Mouse (Mus musculus) T-cell, adult 2 months (primary cell): ENCODE measurements around the gene Rgs4.

Experiments used
- DNase-seq: peaks from one replicate; pipeline ENCODE4 v3.0.0; 2022; ENCODE audit warnings: low spot score

Rgs4 gene

DNA sequence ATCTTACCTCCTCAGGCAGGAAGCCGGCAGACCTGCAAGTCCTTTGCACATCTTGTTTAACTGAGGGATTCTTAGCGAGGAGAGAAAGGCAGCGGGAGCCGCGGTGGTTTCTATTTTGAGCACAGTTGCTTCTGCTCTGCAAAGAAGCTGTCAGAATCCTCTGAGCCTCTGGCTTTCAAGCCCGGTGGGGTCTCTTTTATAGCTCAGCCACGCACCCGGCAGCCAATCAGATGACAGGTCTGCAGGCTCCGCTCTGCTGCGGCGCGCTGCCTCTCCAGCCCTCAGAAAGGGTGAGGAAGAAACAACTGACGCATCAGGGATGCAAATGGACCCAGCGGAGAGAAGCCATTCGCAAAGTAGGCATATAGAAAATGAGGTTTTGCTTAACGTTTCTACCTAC lies at the start of gene Rgs4:
Gene Rgs4, minus strand, starts transcription at position 170 of the 400 bp plus-strand sequence.
- DNase-seq: no peak

DNA sequence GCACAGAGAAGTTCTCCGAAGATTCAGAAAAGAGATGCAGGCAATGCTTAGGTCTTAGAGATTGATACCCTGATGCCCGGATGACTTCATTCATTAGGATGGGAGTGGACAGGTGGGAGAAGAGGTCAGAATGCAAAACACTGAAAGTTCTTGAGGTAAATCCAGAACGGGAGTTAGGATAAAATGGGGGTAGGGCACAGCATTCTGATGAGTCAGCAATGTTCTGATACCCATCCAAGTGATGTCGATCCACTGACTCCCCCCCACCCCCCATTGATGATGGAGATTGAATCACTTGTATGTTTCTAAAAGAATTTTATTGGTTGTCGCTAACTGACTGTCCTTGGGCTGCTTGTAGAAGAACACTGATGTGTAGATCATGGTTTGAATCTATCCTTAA lies 45.0 kb upstream of the Rgs4 start:
- DNase-seq: no peak

DNA sequence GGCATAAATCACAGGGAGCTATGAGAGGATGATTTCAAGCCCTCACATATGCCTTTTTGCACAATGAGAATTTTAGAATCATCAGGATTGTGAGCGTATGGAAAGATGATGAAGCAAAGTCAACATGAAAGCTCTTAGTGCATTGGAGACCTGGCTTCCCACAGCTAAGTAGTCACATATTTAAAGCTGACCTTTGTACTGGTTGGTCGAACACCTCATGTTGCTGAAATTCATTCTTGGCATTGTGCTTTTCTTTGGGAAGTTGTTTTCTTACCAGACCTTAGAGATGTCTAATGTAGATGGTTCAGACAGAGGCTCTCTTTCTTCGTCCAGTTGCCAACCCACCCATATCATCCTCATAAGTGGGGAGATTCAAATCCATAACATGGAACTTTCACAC lies 38.5 kb upstream of the Rgs4 start:
- no peak for DNase-seq

DNA sequence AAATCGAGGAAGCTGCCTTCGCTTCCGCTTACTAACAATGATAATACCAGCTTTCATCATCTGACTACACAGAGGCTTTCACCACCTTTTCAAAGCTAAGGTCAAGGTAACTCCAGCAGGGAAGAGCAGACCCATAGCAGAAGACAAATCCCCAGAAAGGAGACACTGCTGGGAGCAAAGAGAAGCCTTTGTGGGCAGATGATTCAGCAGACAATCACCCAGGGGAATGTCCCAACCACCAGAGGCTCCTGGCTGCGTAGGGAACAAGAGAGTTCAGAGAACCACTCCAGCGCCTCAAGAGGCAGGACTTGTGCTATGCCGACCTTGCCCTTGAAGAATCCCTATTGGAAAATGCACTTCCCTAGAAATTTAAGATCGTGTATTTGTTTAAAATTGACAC lies 29.1 kb upstream of the Rgs4 start:
- no peak for DNase-seq

DNA sequence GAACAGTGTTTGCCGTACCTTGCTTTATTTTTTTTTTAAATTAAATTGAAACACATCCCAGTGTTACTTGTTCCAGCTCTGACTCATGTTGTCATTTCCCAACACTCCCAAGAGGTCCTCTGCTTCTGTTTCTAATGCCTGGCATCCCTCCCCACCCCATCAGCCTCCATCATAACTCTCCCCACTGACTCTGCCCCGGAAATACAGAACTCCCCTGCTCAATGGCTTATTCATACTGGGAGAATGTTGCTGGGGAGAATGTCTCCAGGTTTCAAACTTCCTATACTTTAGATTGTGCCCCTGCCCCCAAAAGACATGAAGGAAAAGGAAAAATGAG lies 17.1 kb upstream of the Rgs4 start:
- DNase-seq: no peak

DNA sequence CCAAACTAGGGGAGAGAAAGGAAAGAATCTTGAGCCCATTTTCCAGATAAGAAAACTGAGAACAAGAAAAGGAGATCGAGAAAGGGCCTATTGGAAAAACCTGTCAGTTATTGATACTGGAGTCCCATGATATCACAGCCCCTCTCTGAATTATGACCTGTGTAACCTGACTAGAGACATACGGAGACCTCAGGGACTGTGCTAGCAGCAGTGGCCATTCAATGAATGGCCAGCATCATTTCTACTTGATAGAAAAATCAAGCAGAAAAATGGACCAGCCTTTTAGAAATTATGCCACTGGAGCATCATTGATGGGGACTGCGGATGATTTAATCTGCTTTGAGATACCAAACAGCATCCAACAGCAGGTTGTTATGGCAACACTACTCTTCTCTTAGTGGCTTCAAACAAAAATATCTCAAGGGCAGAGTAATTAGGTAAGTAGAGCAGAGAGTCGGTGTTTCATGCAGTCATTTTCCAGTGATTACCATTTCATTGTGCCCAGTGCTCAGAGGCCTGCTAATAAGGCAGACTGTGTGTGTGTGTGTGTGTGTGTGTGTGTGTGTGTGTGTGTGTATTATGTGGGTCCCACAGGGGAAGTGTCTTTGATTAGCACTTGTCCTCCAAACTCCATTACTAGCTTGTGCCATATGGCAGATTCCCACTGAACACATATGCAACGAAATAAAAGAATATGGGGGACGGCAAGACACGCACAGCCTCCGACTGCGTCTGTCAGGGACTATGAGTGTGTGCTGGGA lies 16.6 kb upstream of the Rgs4 start:
- no peak for DNase-seq

DNA sequence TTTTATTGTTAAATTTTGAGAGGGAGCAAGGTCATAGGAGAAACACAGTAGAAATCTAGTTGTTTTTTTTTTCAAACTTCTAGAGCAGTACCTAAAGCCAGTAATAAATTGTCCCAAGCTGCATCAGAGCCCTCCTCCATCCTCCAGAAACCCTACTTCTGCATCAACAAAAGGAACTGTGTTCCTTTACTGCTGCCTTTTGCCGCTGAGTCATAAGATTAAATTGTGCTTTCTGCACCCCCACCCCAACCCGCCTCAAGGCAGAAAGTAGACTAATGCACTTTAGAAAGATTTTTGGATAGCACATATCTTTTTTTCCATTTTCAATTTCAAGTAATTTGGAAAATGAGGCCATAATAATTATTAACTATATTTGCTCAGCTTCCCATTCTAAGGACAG lies 15.1 kb upstream of the Rgs4 start:
- DNase-seq: no peak

DNA sequence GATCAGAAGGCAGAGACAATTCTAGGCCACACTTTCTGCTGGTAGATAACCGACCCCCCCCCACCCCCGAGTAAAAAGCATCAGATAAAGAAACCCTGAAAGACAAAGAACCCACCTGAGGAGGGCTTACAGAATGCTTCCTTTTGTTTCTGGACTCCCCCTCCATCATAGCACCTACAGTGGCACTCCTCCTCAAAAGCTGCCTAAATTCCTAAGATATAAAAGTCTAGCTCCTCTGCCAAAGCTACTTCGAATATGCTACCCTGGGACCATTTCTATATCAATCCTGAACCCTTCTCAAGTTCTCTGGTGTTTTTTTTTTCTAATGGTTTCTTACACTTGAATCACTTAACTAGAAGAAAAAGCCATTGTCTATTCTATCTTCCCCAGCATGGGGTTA lies 9.1 kb upstream of the Rgs4 start:
- DNase-seq: no peak

DNA sequence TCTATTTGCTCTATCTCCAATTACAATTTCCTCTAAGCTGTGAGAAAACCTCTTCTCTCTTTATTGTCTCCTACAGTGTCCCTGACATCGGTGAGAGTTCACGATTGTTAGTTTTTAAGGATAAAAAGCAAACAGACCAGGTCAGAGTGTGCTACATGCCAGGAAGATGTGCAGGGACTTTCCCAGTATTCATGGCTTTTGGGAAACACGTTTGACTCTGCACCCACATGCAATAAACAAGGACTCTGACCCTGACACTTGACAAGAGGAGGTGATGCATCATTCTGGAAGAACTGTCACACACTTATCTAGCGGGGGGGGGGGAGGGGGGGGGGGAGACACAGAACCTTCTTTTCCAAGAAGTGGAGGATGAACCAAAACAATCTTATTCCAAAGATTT lies 5.0 kb upstream of the Rgs4 start:
- no peak for DNase-seq

DNA sequence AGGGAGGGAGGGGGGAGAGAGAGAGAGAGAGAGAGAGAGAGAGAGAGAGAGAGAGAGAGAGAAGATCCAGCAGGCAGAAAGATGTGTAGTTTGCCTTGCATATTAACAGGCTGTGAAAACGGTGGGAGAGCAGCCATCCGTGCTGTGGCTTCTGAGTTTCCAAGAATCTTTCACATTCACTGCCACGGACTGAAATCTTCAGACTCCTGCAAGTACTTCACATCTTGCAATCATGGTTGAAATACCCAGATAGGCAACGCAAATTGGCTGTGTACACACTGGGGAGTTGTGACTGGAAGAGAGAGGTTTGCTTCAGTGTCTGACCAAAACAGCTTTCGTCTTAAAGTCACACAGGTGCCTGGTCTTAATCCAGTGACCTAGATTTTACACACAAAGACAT lies 997 bp upstream of the Rgs4 start:
- no peak for DNase-seq

DNA sequence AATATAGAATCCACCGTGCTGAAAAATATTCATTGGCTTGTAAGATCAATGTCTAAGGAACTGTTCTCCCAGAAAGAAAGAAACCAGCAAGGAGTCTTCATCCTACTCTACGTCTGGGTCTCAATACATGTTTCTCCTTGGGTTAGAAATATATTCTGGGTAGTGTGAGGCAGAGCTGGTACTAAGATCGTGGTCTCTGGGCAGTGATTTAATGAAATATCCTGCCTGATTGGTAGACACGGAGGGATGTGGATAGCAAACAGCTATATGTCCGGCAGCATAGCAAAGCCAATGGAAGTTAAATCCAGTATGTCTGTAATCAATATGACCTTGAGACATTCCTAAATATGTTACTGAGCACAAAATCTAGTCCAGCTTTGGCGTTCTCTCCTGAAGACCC lies 460 bp upstream of the Rgs4 start:
- no peak for DNase-seq

DNA sequence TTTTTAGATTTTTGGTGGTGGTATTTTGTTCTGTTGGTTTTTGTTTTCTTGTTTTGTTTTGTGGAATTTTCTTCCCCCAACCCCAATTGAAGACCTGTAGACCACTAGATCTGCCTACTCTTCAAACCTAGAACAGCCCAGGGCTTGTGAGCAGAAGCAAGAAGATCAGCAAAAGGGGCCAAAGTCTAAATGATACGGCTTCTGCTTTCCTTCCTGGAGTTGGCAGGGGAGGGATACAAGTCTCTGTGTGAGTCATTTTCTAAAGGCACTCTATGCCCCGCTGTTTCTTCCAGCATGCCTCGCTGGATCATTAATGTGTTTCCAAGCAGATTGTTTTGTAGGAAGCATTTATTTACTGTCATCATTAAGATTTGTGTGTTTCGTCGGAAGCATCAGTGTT lies 6.3 kb downstream of the Rgs4 start:
- DNase-seq: no peak

DNA sequence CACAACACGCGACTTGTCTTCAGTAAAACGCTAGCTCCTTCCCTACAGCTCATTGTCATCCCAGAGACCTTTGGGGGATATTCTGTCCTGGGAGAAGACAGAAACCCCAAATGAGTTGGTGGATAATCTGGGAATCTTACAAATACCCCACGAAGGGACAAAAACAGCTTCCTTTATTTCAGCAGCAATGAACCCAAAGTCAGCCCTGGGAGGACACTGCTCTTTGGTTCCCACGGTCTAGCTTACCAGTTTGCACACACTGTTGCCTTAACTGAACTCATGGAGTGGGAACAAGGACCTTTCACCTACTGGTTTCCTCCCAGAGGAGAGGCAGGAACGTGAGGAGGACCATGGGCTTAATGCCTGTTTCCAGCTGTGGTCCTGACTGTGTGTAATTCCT lies 10.2 kb downstream of the Rgs4 start:
- no peak for DNase-seq

DNA sequence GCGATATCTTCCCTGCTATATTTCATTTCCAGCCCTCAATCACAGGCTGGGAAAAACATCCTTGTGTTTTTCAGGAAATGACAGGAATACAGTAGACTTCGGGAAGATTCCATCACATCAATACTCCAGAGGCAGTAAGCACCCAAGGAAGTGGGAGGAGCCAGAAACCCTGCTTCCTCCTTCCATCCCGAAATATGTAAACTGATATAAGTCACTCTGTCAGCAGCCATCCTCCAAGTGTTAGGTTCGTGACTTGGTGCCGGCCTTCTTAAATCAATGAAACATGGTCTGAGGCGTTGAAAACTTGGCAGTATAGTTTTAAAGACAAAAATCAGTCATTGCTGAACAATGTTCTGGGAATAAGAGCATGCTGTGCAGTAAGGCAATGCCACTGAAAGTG lies 11.3 kb downstream of the Rgs4 start:
- no peak for DNase-seq

DNA sequence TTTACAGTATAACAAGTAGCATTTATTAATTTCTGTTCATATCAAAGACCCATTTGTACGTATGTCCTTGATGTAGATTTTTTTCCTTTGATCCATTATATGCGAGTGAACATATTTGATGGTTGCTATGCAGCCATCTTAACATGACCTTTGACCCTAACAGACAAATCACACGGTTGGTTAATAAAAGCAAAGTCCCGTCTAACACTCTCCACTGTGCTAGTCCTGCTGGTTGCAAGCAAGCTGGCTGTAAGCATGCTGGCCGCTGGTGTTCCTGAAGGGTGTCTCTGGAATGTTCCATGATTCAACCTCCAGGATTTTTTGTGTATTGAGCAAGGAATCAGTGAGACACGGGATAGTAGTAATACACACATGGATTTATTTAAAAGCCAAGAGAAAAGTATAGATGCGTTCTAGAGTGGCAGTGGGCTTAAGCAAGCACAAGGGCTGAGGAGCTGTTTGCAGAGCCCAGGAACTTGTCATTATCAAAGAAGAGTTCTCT lies 16.8 kb downstream of the Rgs4 start:
- DNase-seq: no peak

DNA sequence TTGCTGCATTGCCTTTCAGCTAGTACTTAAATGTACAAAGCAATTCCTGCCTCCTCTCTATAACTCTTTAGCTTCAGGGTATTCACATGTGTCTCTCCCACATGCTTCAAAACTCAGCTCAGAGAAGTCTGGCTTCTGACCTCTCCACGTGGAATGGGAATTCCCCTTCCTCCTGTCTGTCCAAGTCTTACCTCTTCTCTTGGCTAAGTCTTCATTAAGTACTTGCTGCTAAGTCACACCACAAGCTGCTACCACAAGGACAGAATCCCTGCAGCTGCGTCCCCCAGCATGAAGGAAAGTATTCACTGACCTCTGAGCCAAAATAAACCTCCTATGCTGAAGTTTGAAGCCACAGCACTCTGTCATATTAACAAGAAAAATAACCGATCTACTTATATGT lies 21.1 kb downstream of the Rgs4 start:
- DNase-seq: no peak

DNA sequence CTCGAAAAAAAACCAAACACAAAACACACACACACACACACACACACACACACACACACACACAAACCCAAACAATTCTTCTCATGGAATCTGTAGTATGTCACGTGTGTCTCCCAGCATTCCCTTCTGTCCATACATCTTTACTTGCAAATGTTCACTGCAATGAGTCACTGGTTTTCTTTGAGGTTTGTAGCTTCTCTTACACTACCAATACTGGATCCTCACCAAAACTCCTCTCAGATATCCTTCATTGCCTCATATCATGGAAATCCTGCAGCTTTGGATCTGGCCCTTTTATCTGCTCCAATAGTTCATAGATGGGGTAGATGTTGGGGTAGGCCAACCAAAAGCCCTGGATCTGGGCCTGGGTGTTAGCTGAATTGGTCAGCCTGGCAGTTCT lies 25.6 kb downstream of the Rgs4 start:
- no peak for DNase-seq

DNA sequence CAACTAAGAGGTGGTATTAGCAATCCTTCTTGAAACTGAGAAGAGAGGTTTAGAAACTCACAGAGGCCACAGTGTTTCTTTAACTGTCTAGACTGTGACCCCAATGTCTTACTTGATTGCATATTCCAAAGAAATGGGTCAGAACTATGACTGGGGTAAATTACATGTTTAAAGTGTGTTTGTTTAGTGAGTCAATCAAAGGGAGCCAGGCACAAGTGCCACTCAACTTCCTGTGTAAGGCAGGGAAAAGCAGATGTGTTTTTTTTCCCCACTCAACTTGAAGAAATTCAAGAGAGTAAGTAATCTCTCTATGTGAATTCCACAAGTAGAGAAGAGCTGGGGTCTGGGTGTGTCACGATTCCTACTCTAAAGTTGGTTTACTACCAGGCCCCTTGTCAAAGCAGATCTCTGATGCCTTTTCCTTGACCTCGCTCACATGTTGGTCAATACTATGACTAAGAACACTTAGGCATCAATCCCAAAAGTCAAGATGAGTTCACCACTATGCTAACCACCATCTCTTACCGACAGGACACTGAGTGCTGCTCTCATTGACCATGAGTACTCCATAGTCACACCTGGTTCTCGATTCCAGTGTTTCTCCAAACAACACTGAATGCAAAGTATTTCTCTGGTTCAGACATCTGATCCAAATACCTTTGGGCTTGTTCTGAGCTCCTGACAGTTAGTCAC lies 42.9 kb downstream of the Rgs4 start:
- no peak for DNase-seq

DNA sequence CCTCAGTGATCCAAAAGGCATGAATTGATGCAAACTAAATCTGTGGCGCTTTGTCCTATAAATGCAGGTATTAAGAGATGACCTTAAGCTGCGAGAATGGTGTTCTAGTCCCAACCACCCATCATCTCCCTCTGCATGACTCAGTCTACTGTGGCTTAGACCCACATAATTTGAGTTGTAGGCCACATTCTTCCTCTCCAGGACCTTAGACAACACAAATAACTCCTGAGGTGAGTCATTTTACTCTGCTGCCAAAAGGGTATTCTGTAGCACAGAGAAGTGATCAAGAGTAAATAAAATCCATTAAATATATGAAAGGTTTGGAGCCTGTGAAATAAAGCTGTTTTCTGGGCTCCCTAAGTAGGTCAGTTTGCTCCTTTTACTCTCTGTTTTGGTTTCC lies 48.3 kb downstream of the Rgs4 start:
- no peak for DNase-seq

DNA sequence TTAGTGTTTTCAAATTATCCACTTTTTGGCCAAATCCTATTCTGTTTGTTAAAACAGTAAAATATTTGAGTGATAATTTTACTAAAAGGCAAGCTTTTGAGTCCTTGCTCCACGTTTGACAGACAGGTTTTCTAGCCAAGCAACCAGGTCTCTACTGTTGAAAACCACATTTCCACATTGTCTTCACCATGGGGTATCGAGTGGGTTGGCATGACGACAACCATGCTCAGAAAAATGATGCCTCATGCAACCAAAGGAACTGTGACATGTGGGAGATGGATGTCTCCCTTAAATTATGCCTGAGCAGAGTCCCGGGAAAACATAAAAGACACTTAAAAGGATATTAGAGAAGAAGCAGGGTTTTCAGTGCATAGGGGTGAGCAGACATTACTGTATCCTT lies 50.2 kb downstream of the Rgs4 start:
- DNase-seq: no peak

DNA sequence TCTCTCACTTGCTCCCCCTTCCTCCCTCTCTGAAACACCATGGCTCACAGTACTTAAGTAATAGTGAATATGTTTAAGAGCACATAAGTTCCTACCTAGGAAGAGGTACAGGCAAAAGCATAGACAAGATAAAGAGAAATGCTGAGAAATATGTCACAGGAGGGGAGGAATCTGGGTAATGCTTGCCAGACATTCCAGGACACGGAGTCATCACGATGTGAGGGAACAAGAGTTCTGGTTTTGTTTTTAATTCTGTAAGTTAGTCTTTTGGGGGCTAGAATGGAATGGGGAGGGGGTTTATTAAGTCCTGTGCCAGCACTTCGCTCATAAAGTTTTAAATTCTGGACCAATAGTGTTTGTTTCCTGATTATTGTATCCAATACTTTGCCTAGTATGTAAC lies 52.1 kb downstream of the Rgs4 start:
- DNase-seq: no peak

DNA sequence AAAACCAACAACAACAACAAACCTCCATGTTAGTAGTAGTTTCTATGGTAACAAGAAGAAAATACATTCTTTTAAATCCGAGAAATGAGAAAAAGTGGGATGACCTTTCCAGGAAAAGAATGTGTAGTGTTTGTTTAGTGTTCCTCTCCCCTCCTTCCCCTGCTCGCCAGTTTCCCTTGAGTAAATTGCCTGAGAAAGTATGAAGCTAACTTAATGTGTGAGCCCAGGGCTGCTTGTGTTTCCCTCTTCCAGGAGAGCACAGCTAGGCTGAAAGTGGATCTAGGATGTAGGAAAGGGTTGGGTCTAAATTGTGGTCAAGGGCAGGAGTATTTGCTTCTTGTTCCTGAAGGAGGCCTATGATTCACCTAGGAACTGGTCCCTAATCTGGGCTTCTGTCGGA lies 53.9 kb downstream of the Rgs4 start:
- no peak for DNase-seq

DNA sequence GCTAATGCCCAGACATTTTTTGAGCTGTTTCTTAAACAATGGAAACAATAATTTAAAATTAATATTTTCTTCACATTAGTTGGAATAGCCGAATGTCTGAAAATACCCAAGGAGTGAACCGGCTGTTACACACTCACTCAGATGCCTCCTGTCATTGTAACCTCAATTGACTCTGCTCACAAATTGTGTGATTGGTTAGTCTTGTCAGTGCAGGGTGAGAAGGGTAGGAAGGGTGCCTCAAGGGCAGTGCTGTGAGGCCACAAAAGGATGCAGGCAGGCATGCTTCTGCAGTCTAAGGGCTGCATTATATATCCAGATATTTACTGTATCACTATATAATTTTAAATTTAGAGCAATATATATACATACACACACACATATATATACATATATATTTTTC lies 54.4 kb downstream of the Rgs4 start:
- no peak for DNase-seq
